Mouse (Mus musculus) neutrophil, adult 5-6 weeks (primary cell): Measurements from ENCODE around the gene Gm45618. TPM values are rescaled to one million over a fixed set of nuclear protein-coding genes. Genes with fewer than 3 reads are reported as not detected.

Experiments
- ATAC-seq: fragments of 151-379, 151-347 bp; 2 replicates; pipeline ENCODE4 v1.8.0; 2017; ENCODE audit warnings: mild to moderate bottlenecking, moderate TSS enrichment; ENCODE audit not compliant: insufficient number of reproducible peaks, poor library complexity, low FRiP score, severe bottlenecking; ENCODE audit errors: extremely low read depth
- total RNA-seq: library from RNA; stranded (forward); fragments of 200-1000 nt; gene quantifications from 2 replicates; pipeline ENCODE4 v1.2.3, GENCODE M21; 2017

Gene Gm45618
- total RNA-seq, 1 experiment from 2014 or later, result not detected

DNA sequence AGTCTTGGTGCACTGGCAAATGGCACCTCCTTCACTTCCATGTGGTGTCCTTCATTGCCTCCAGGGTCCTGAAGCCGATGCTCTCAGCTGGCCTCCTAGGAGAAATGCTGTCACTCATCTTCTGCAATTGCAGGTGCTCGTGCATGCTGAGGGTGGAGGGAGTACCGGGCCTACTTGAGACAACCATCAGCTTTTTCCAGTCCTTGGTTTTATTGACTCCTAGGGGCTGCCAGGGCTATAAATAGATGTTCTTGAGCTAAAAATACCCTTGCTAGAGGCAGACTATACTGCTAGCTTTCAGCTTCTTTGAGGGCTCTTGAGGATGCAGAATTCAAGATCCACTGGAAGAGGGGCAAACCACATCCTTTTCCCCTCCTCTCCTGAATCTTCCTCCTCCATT, 43.4 kb downstream of the Gm45618 start:
- no peak for ATAC-seq

- ATAC-seq, result no peak
Measured at GRCm38 (mm10) chr7:142074146-142074886, 46.2 kb downstream of the Gm45618 start.

- no peak for ATAC-seq
Measured at GRCm38 (mm10) chr7:142071717-142072116, 48.8 kb downstream of the Gm45618 start.

DNA sequence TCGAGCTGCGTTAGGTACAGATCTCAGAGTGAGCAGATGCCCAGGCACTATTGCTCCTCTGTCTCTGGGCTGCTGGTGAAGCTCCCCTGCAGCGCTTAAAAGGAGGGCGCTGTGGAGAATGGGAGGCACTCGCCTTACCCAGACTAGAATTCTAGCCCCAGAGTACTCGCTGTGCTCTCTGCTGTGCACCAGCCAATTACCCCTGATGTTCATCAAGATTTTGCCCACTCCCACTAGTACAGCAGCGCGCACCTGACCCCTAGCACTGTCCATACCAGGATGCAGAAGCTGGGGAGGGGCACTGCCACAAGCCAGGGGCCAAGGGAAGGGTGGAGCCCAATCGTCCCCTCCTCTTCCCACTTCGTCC, 49.3 kb downstream of the Gm45618 start:
- ATAC-seq, result no peak

GRCm38 (mm10) chr7:142070458-142071211, 49.9 kb downstream of the Gm45618 start:
- peak; percentile 81 for ATAC-seq

Other genes starting within 250 kb of the Gm45618 start
- 40.9 and 41.5 TPM in 2 replicates for gene Tollip, start 202.2 kb downstream of the Gm45618 start, total RNA-seq
- gene Brsk2, start 171.0 kb downstream of the Gm45618 start, total RNA-seq, result 0.12 and 0.25 TPM in 2 replicates
- 39.6 and 41.1 TPM in 2 replicates for gene Mob2, start 59.7 kb downstream of the Gm45618 start, total RNA-seq
- gene Dusp8, start 24.9 kb downstream of the Gm45618 start, total RNA-seq, result not detected in 2 replicates
- gene Gm39115, start 15.3 kb upstream of the Gm45618 start, total RNA-seq, result not detected in 2 replicates
- gene Gm45337, start 23.9 kb upstream of the Gm45618 start, total RNA-seq, result not detected in 2 replicates
- gene Gm29735, start 36.4 kb upstream of the Gm45618 start, total RNA-seq, result not detected in 2 replicates
- not detected in 2 replicates for gene Gm4553, start 45.0 kb upstream of the Gm45618 start, total RNA-seq
- not detected in 2 replicates for gene Krtap5-2, start 55.3 kb upstream of the Gm45618 start, total RNA-seq
- not detected in 2 replicates for gene Gm10153, start 69.7 kb upstream of the Gm45618 start, total RNA-seq
- not detected in 2 replicates for gene Krtap5-3, start 80.6 kb upstream of the Gm45618 start, total RNA-seq
- not detected in 2 replicates for gene Gm7579, start 91.1 kb upstream of the Gm45618 start, total RNA-seq
- gene Krtap5-5, start 109.2 kb upstream of the Gm45618 start, total RNA-seq, result not detected in 2 replicates
- not detected in 2 replicates for gene Gm40460, start 120.3 kb upstream of the Gm45618 start, total RNA-seq
- not detected in 2 replicates for gene Gm2431, start 137.6 kb upstream of the Gm45618 start, total RNA-seq
- not detected in 2 replicates for gene Gm4559, start 153.6 kb upstream of the Gm45618 start, total RNA-seq
- not detected in 2 replicates for gene Krtap5-1, start 176.4 kb upstream of the Gm45618 start, total RNA-seq
- gene Krtap5-4, start 182.8 kb upstream of the Gm45618 start, total RNA-seq, result not detected in 2 replicates